In the genomic region with DNA sequence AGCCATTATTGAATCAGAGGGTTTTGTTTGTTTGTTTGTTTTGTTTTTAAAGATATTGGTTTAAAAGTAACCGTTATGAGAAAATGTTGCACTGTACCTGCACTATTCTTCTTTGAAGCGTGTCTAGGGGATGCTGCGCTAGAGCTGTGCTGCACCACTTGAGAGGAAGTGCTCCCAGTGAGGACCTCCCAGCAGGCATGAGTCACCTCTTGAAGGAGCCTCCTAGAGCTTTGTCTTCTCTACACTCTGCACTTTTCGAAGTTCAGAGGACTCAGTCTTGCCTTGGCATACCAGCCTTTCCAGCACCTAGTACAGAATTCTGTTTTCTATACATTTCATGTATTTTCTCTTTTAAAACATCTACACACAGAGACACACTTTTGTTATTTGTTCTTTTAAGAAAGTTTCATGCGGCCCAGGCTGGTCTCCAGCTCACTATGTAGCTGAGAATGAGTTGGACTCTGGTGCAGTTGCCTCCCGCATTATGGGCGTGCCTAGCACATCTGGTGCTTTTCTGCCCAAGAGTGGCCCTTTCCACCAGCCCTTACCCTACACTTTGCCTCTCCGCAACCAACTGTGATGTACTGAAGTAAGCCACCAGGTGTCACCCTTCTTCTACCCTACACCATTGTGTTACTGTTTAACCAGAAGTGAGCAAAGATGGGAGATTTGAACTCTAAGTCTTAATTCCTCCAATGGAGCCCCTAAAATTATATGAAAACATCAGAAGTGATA, we compare ENCODE assay signal across 8 mouse cellular contexts. TPM values are rescaled to one million over a fixed set of nuclear protein-coding genes. Genes with fewer than 3 reads are reported as not detected.
A peak's percentile ranks its signal among the peaks of the same experiment; 100 is the strongest.
DNase-seq lines count a peak whose midpoint lies in the region; ATAC-seq and TF ChIP-seq lines count a peak whose summit lies in the region.

No protein-coding gene starts in this region.

- no peaks in the 10 kb centered on the region for H3K36me3 ChIP-seq in embryonic facial prominence, embryonic 11.5 days (replicated peaks; ENCODE audit: control insufficient read depth, insufficient read depth, low read depth, low read length)
- no peaks in the 10 kb centered on the region; the same call in 1 of the 2 replicates for H3K36me3 ChIP-seq in heart, adult 2 months (ENCODE audit: control insufficient read depth, insufficient read depth, low read length)
- H3K36me3 ChIP-seq in kidney, embryonic 14.5 days (ENCODE audit: control insufficient read depth, insufficient read depth, low read length): no peaks in the 10 kb centered on the region
- H3K36me3 ChIP-seq in limb, embryonic 14.5 days (ENCODE audit: control insufficient read depth, insufficient read depth, low read length): no peaks in the 10 kb centered on the region
- no peaks in the 10 kb centered on the region for H3K36me3 ChIP-seq in midbrain, postnatal 0 days (ENCODE audit: insufficient read depth, low read length)
- H3K36me3 ChIP-seq in stomach, embryonic 14.5 days (ENCODE audit: control insufficient read depth, insufficient read depth, low read length): no peaks in the 10 kb centered on the region

- no peaks in the 10 kb centered on the region for H3K9me3 ChIP-seq in embryonic facial prominence, embryonic 11.5 days (replicated peaks; ENCODE audit: control insufficient read depth, low read length)
- H3K9me3 ChIP-seq in kidney, embryonic 14.5 days (ENCODE audit: control insufficient read depth, low read length): no peaks in the 10 kb centered on the region
- H3K9me3 ChIP-seq in limb, embryonic 14.5 days (ENCODE audit: control insufficient read depth, low read length): no peaks in the 10 kb centered on the region
- no peaks in the 10 kb centered on the region for H3K9me3 ChIP-seq in midbrain, postnatal 0 days (ENCODE audit: low read length)
- no peaks in the 10 kb centered on the region for H3K9me3 ChIP-seq in stomach, embryonic 14.5 days (ENCODE audit: control insufficient read depth, low read depth, low read length)

- no peak overlapping the region for H3K27ac ChIP-seq in embryonic facial prominence, embryonic 11.5 days (replicated peaks; ENCODE audit: low read depth, low read length)
- H3K27ac ChIP-seq in heart, adult 2 months: no peak overlapping the region
- H3K27ac ChIP-seq in kidney, embryonic 14.5 days (ENCODE audit: low read depth, low read length): no peak overlapping the region
- H3K27ac ChIP-seq in limb, embryonic 14.5 days (replicated peaks; ENCODE audit: low read depth, low read length): no peak overlapping the region
- H3K27ac ChIP-seq in midbrain, postnatal 0 days (ENCODE audit: low read depth, low read length): no peak overlapping the region
- no peak overlapping the region for H3K27ac ChIP-seq in stomach, embryonic 14.5 days (ENCODE audit: low read length)

- DNase-seq in 416B (ENCODE audit: low read depth): peak; percentile 92
- DNase-seq in adrenal gland, adult (ENCODE audit: inconsistent age in 2 of 2, low spot score in 1 of 2): peak; percentile 79 to 93
- DNase-seq in embryonic facial prominence, embryonic 11.5 days (ENCODE audit: low spot score): peak; percentile 89
- peak; percentile 67 to 76 for DNase-seq in heart, adult 2 months
- peak; percentile 93 for DNase-seq in limb, embryonic 14.5 days (ENCODE audit: low spot score)
- DNase-seq in midbrain, postnatal 0 days (ENCODE audit: low spot score): peak; percentile 74

- no peaks in the 10 kb centered on the region for H3K79me2 ChIP-seq in heart, adult 2 months (replicated peaks; ENCODE audit: control insufficient read depth, insufficient read depth, low read length)

- 31% methylated on average over 8 of the region's 8 CpGs for WGBS in embryonic facial prominence, embryonic 11.5 days
- 10% methylated on average over 8 of the region's 8 CpGs for WGBS in heart, adult 2 months
- 25% methylated on average over 8 of the region's 8 CpGs for WGBS in kidney, embryonic 14.5 days
- WGBS in limb, embryonic 14.5 days: 30% methylated on average over 8 of the region's 8 CpGs
- WGBS in midbrain, postnatal 0 days: 30% methylated on average over 8 of the region's 8 CpGs
- WGBS in stomach, embryonic 14.5 days: 27% methylated on average over 8 of the region's 8 CpGs

- intact Hi-C loops in heart, adult 2 months (cut with DNase I): loop anchor here (1.0 kb wide), 1 partner anchor 31 kb away; no protein-coding TSS in a partner anchor

- TF ChIP-seq CTCF in heart, adult 2 months (IDR thresholded peaks at IDR 0.05): peak; percentile 96
- TF ChIP-seq CTCF in midbrain, postnatal 0 days (IDR thresholded peaks at IDR 0.05): peak; percentile 86

- peak; percentile 53; the same call in 1 of the 2 replicates for ATAC-seq in embryonic facial prominence, embryonic 11.5 days (replicated peaks; ENCODE audit: insufficient number of reproducible peaks, low FRiP score, low TSS enrichment, low read depth)
- peak; percentile 65 for ATAC-seq in kidney, embryonic 14.5 days (ENCODE audit: low FRiP score, low TSS enrichment)
- ATAC-seq in limb, embryonic 14.5 days (ENCODE audit: low FRiP score, low read depth): peak; percentile 45
- no peak for ATAC-seq in midbrain, postnatal 0 days (ENCODE audit: low FRiP score)
- peak; percentile 39; the same call in 1 of the 2 replicates for ATAC-seq in stomach, embryonic 14.5 days (ENCODE audit: insufficient number of reproducible peaks, insufficient read depth, low FRiP score, low read depth)

- no peak overlapping the region for H3K4me2 ChIP-seq in embryonic facial prominence, embryonic 11.5 days (ENCODE audit: low read depth, low read length)
- H3K4me2 ChIP-seq in kidney, embryonic 14.5 days (replicated peaks; ENCODE audit: low read depth, low read length): no peak overlapping the region
- no peak overlapping the region for H3K4me2 ChIP-seq in limb, embryonic 14.5 days (replicated peaks; ENCODE audit: low read depth, low read length, severe bottlenecking)
- H3K4me2 ChIP-seq in midbrain, postnatal 0 days (ENCODE audit: low read depth, low read length, poor library complexity, severe bottlenecking): no peak overlapping the region
- no peak overlapping the region for H3K4me2 ChIP-seq in stomach, embryonic 14.5 days (replicated peaks; ENCODE audit: low read depth, low read length)

- no peak for TF ChIP-seq POLR2A in heart, adult 2 months (IDR thresholded peaks at IDR 0.05; ENCODE audit: insufficient read depth, low read depth, low read length)
- TF ChIP-seq POLR2A in limb, embryonic 14.5 days (IDR thresholded peaks at IDR 0.05; ENCODE audit: borderline replicate concordance, extremely low read depth, insufficient read depth, insufficient read length): no peak

- H3K4me3 ChIP-seq in embryonic facial prominence, embryonic 11.5 days (ENCODE audit: low read depth, low read length): no peak overlapping the region
- H3K4me3 ChIP-seq in heart, adult 2 months: no peak overlapping the region
- H3K4me3 ChIP-seq in kidney, embryonic 14.5 days (ENCODE audit: low read length): no peak overlapping the region
- H3K4me3 ChIP-seq in limb, embryonic 14.5 days (replicated peaks; ENCODE audit: low read length): no peak overlapping the region
- no peak overlapping the region for H3K4me3 ChIP-seq in midbrain, postnatal 0 days (ENCODE audit: low read depth, low read length)
- no peak overlapping the region for H3K4me3 ChIP-seq in stomach, embryonic 14.5 days (ENCODE audit: low read depth, low read length)

- TF ChIP-seq EP300 in heart, adult 2 months (IDR thresholded peaks at IDR 0.05; ENCODE audit: insufficient read depth, low read depth, low read length): 0 out of 2 replicates have a peak, but pooled peaks have one; percentile 52

- H3K4me1 ChIP-seq in embryonic facial prominence, embryonic 11.5 days (ENCODE audit: control insufficient read depth, insufficient read depth, low read length): no peaks in the 10 kb centered on the region
- H3K4me1 ChIP-seq in heart, adult 2 months (ENCODE audit: control insufficient read depth, insufficient read depth, low read length): peaks cover 2% of the 10 kb centered on the region; the same call in 1 of the 2 replicates
- 0 out of 2 replicates have a peak, but pooled peaks cover 2% of the 10 kb centered on the region for H3K4me1 ChIP-seq in kidney, embryonic 14.5 days (ENCODE audit: control insufficient read depth, insufficient read depth, low read length)
- peaks cover 7% of the 10 kb centered on the region; the same call in 1 of the 2 replicates for H3K4me1 ChIP-seq in limb, embryonic 14.5 days (ENCODE audit: control insufficient read depth, insufficient read depth, low read length)
- H3K4me1 ChIP-seq in midbrain, postnatal 0 days (ENCODE audit: insufficient read depth, low read length): no peaks in the 10 kb centered on the region
- H3K4me1 ChIP-seq in stomach, embryonic 14.5 days (ENCODE audit: control insufficient read depth, insufficient read depth, low read length): peaks cover 9% of the 10 kb centered on the region; the same call in 1 of the 2 replicates

- H3K9ac ChIP-seq in embryonic facial prominence, embryonic 11.5 days (replicated peaks; ENCODE audit: low read length): no peak overlapping the region; the same call in 1 of the 2 replicates
- H3K9ac ChIP-seq in heart, adult 2 months (ENCODE audit: low read depth, low read length): no peak overlapping the region
- H3K9ac ChIP-seq in kidney, embryonic 14.5 days (ENCODE audit: low read depth, low read length): no peak overlapping the region
- no peak overlapping the region for H3K9ac ChIP-seq in limb, embryonic 14.5 days (ENCODE audit: low read depth, low read length, severe bottlenecking)
- H3K9ac ChIP-seq in midbrain, postnatal 0 days (replicated peaks; ENCODE audit: low read length, poor library complexity, severe bottlenecking): no peak overlapping the region
- no peak overlapping the region for H3K9ac ChIP-seq in stomach, embryonic 14.5 days (replicated peaks; ENCODE audit: low read depth, low read length)

- no peaks in the 10 kb centered on the region for H3K27me3 ChIP-seq in embryonic facial prominence, embryonic 11.5 days (ENCODE audit: control insufficient read depth, insufficient read depth, low read length)
- H3K27me3 ChIP-seq in heart, adult 2 months (ENCODE audit: control insufficient read depth, insufficient read depth, low read length): no peaks in the 10 kb centered on the region
- no peaks in the 10 kb centered on the region for H3K27me3 ChIP-seq in kidney, embryonic 14.5 days (ENCODE audit: control insufficient read depth, insufficient read depth, low read length)
- H3K27me3 ChIP-seq in limb, embryonic 14.5 days (ENCODE audit: control insufficient read depth, insufficient read depth, low read length): no peaks in the 10 kb centered on the region
- no peaks in the 10 kb centered on the region for H3K27me3 ChIP-seq in midbrain, postnatal 0 days (ENCODE audit: insufficient read depth, low read length)
- no peaks in the 10 kb centered on the region for H3K27me3 ChIP-seq in stomach, embryonic 14.5 days (ENCODE audit: control insufficient read depth, insufficient read depth, low read length)

RNA-seq across cellular contexts. Expression of a gene that starts 2.7 kb away (rescaled TPM):
- 6.1 TPM in 2 replicates for polyA plus RNA-seq in embryonic facial prominence, embryonic 11.5 days (2014; fragmentation: Nextera tagmentation; extraction: Ambion mirVana)
- total RNA-seq in heart, adult 2 months (2021): 10 to 100 TPM; 42.3 to 45.8 TPM
- polyA plus RNA-seq in heart, adult 2 months (2012; rRNA removed): 1.5 and 3.2 TPM in 2 replicates
- polyA plus RNA-seq in kidney, embryonic 14.5 days (2014; fragmentation: Nextera tagmentation; extraction: Ambion mirVana): 9.0 and 15.0 TPM in 2 replicates
- 5.6 and 10.0 TPM in 2 replicates for polyA plus RNA-seq in limb, embryonic 14.5 days (2012; rRNA removed)
- 8.7 and 10.2 TPM in 2 replicates for polyA plus RNA-seq in limb, embryonic 14.5 days (2014; fragmentation: Nextera tagmentation; extraction: Ambion mirVana)
- 622 and 783 TPM in 2 replicates for total RNA-seq in midbrain, postnatal 0 days (2014; rRNA removed)
- 1.5 and 2.2 TPM in 2 replicates for polyA plus RNA-seq in midbrain, postnatal 0 days (2015; fragmentation: Nextera tagmentation; extraction: Ambion mirVana)
- polyA plus RNA-seq in stomach, embryonic 14.5 days (2014; fragmentation: Nextera tagmentation; extraction: Ambion mirVana): 7.2 and 9.6 TPM in 2 replicates

RNA-seq across cellular contexts. Expression of a gene that starts 5.3 kb away (rescaled TPM):
- not detected in 2 replicates for polyA plus RNA-seq in embryonic facial prominence, embryonic 11.5 days (2014; fragmentation: Nextera tagmentation; extraction: Ambion mirVana)
- total RNA-seq in heart, adult 2 months (2021): not detected
- not detected in 2 replicates for polyA plus RNA-seq in heart, adult 2 months (2012; rRNA removed)
- not detected in 2 replicates for polyA plus RNA-seq in kidney, embryonic 14.5 days (2014; fragmentation: Nextera tagmentation; extraction: Ambion mirVana)
- polyA plus RNA-seq in limb, embryonic 14.5 days (2012; rRNA removed): 0.20 and 0.33 TPM in 2 replicates
- 0.21 TPM in 1 of 2 replicates, not detected in the other for polyA plus RNA-seq in limb, embryonic 14.5 days (2014; fragmentation: Nextera tagmentation; extraction: Ambion mirVana)
- total RNA-seq in midbrain, postnatal 0 days (2014; rRNA removed): 0.93 TPM in 1 of 2 replicates, not detected in the other
- polyA plus RNA-seq in midbrain, postnatal 0 days (2015; fragmentation: Nextera tagmentation; extraction: Ambion mirVana): not detected in 2 replicates
- not detected in 2 replicates for polyA plus RNA-seq in stomach, embryonic 14.5 days (2014; fragmentation: Nextera tagmentation; extraction: Ambion mirVana)

RNA-seq across cellular contexts. Expression of a gene that starts 9.7 kb away (rescaled TPM):
- 4.3 and 4.6 TPM in 2 replicates for polyA plus RNA-seq in embryonic facial prominence, embryonic 11.5 days (2014; fragmentation: Nextera tagmentation; extraction: Ambion mirVana)
- total RNA-seq in heart, adult 2 months (2021): 10 to 100 TPM; 58.9 to 62.8 TPM
- polyA plus RNA-seq in heart, adult 2 months (2012; rRNA removed): 16.8 and 21.1 TPM in 2 replicates
- polyA plus RNA-seq in kidney, embryonic 14.5 days (2014; fragmentation: Nextera tagmentation; extraction: Ambion mirVana): 6.0 and 7.6 TPM in 2 replicates
- 3.6 and 4.5 TPM in 2 replicates for polyA plus RNA-seq in limb, embryonic 14.5 days (2012; rRNA removed)
- polyA plus RNA-seq in limb, embryonic 14.5 days (2014; fragmentation: Nextera tagmentation; extraction: Ambion mirVana): 9.3 and 10.5 TPM in 2 replicates
- total RNA-seq in midbrain, postnatal 0 days (2014; rRNA removed): 1.8 and 2.5 TPM in 2 replicates
- polyA plus RNA-seq in midbrain, postnatal 0 days (2015; fragmentation: Nextera tagmentation; extraction: Ambion mirVana): 4.0 and 5.8 TPM in 2 replicates
- 6.1 and 6.8 TPM in 2 replicates for polyA plus RNA-seq in stomach, embryonic 14.5 days (2014; fragmentation: Nextera tagmentation; extraction: Ambion mirVana)

RNA-seq across cellular contexts. Expression of a gene that starts 17.0 kb away (rescaled TPM):
- 25.1 and 27.3 TPM in 2 replicates for polyA plus RNA-seq in embryonic facial prominence, embryonic 11.5 days (2014; fragmentation: Nextera tagmentation; extraction: Ambion mirVana)
- 10 to 100 TPM; 73.4 to 78.7 TPM for total RNA-seq in heart, adult 2 months (2021)
- polyA plus RNA-seq in heart, adult 2 months (2012; rRNA removed): 119 and 135 TPM in 2 replicates
- polyA plus RNA-seq in kidney, embryonic 14.5 days (2014; fragmentation: Nextera tagmentation; extraction: Ambion mirVana): 54.0 and 60.2 TPM in 2 replicates
- 48.2 and 49.5 TPM in 2 replicates for polyA plus RNA-seq in limb, embryonic 14.5 days (2012; rRNA removed)
- polyA plus RNA-seq in limb, embryonic 14.5 days (2014; fragmentation: Nextera tagmentation; extraction: Ambion mirVana): 34.9 and 44.4 TPM in 2 replicates
- 66.3 and 125 TPM in 2 replicates for total RNA-seq in midbrain, postnatal 0 days (2014; rRNA removed)
- polyA plus RNA-seq in midbrain, postnatal 0 days (2015; fragmentation: Nextera tagmentation; extraction: Ambion mirVana): 23.7 and 28.6 TPM in 2 replicates
- polyA plus RNA-seq in stomach, embryonic 14.5 days (2014; fragmentation: Nextera tagmentation; extraction: Ambion mirVana): 58.8 and 65.1 TPM in 2 replicates

RNA-seq across cellular contexts. Expression of a gene that starts 17.2 kb away (rescaled TPM):
- 1.4 and 2.2 TPM in 2 replicates for polyA plus RNA-seq in embryonic facial prominence, embryonic 11.5 days (2014; fragmentation: Nextera tagmentation; extraction: Ambion mirVana)
- total RNA-seq in heart, adult 2 months (2021): 1 to 10 TPM; 1.3 to 1.6 TPM
- polyA plus RNA-seq in heart, adult 2 months (2012; rRNA removed): 0.57 and 0.76 TPM in 2 replicates
- 1.3 and 1.9 TPM in 2 replicates for polyA plus RNA-seq in kidney, embryonic 14.5 days (2014; fragmentation: Nextera tagmentation; extraction: Ambion mirVana)
- polyA plus RNA-seq in limb, embryonic 14.5 days (2012; rRNA removed): 1.6 and 2.7 TPM in 2 replicates
- polyA plus RNA-seq in limb, embryonic 14.5 days (2014; fragmentation: Nextera tagmentation; extraction: Ambion mirVana): 0.65 and 0.78 TPM in 2 replicates
- total RNA-seq in midbrain, postnatal 0 days (2014; rRNA removed): 16.6 and 45.8 TPM in 2 replicates
- 0.21 and 0.28 TPM in 2 replicates for polyA plus RNA-seq in midbrain, postnatal 0 days (2015; fragmentation: Nextera tagmentation; extraction: Ambion mirVana)
- 2.4 and 3.2 TPM in 2 replicates for polyA plus RNA-seq in stomach, embryonic 14.5 days (2014; fragmentation: Nextera tagmentation; extraction: Ambion mirVana)
